Mouse (Mus musculus) intestine, embryonic 15.5 days (tissue): ENCODE data around the gene Casp6. TPM values are rescaled to one million over a fixed set of nuclear protein-coding genes. Genes with fewer than 3 reads are reported as not detected.

ENCODE experiments used
- ATAC-seq: fragments of 200-750 bp; cut with Nextera tagmentation; 2 replicates; pipeline ENCODE4 v1.8.0; 2017; ENCODE audit warnings: moderate TSS enrichment, moderate library complexity
- H3K27ac ChIP-seq: fragments of 300-500 bp; sonication (generic); 2 replicates; pipeline ENCODE4 v1.5.1; 2015; ENCODE audit warnings: mild to moderate bottlenecking, inconsistent platforms
- H3K27me3 ChIP-seq: fragments of 300-500 bp; sonication (generic); replicated peaks from 2 replicates; pipeline ENCODE4 v1.6.1; 2015; ENCODE audit warnings: inconsistent platforms
- H3K36me3 ChIP-seq: fragments of 300-500 bp; sonication (generic); 2 replicates; pipeline ENCODE4 v1.6.1; 2015; ENCODE audit warnings: inconsistent platforms
- H3K4me1 ChIP-seq: fragments of 300-500 bp; sonication (generic); replicated peaks from 2 replicates; pipeline ENCODE4 v1.6.1; 2015; ENCODE audit warnings: inconsistent platforms
- H3K4me2 ChIP-seq: fragments of 300-500 bp; sonication (generic); replicated peaks from 2 replicates; pipeline ENCODE4 v1.6.1; 2015; ENCODE audit warnings: mild to moderate bottlenecking, inconsistent platforms
- H3K4me3 ChIP-seq: fragments of 300-500 bp; sonication (generic); replicated peaks from 2 replicates; pipeline ENCODE4 v1.5.1; 2015; ENCODE audit warnings: inconsistent platforms
- H3K9ac ChIP-seq: fragments of 300-500 bp; sonication (generic); 2 replicates; pipeline ENCODE4 v1.6.1; 2015; ENCODE audit warnings: inconsistent platforms
- H3K9me3 ChIP-seq: fragments of 300-500 bp; sonication (generic); 2 replicates; pipeline ENCODE4 v1.6.1; 2016; ENCODE audit warnings: inconsistent platforms
- WGBS: fragments of 180-500 bp; shearing (Covaris S2); methylation state at CpG from one replicate; pipeline ENCODE4 v1.1.7; 2015; 5-methylcytosine and 5-hydroxymethylcytosine counted together
- polyA plus RNA-seq: library from polyadenylated mRNA; unstranded; fragments of >200 nt; fragmentation: Nextera tagmentation; extraction: Ambion mirVana; gene quantifications from 2 replicates; pipeline ENCODE4 v1.2.1, GENCODE M21; 2015

Casp6 gene
- polyA plus RNA-seq, 1 experiment from 2014 or later, result 147 TPM

GRCm38 (mm10) chr3:129892003-129892402 lies 9.2 kb upstream of the Casp6 start:
- Histone ChIP-seq H3K4me3 (no peak overlapping the region), H3K9ac (no peak overlapping the region), H3K36me3 (no peaks in the 10 kb centered on the region), H3K4me2 (no peak overlapping the region), H3K27ac (no peak overlapping the region), H3K27me3 (no peaks in the 10 kb centered on the region), H3K9me3 (no peaks in the 10 kb centered on the region), H3K4me1 (peaks cover 10% of the 10 kb centered on the region; the same call in 1 of the 2 replicates)
- WGBS, result 82% methylated on average over 5 of the region's 5 CpGs
- peak; percentile 19; the same call in 1 of the 2 replicates for ATAC-seq

- peaks cover 6% of the 10 kb centered on the region; the same call in 1 of the 2 replicates for H3K4me1 ChIP-seq
- H3K4me3 ChIP-seq, result no peak overlapping the region
- H3K27me3 ChIP-seq, result no peaks in the 10 kb centered on the region
- no peak overlapping the region for H3K27ac ChIP-seq
- H3K9me3 ChIP-seq, result no peaks in the 10 kb centered on the region
- WGBS, result 90% methylated on average over 3 of the region's 3 CpGs
- no peak for ATAC-seq
- H3K9ac ChIP-seq, result no peak overlapping the region
- no peaks in the 10 kb centered on the region for H3K36me3 ChIP-seq
- H3K4me2 ChIP-seq, result no peak overlapping the region
Observed at GRCm38 (mm10) chr3:129893143-129893542, 8.1 kb upstream of the Casp6 start.

- Histone ChIP-seq H3K4me2 (no peak overlapping the region), H3K27ac (no peak overlapping the region), H3K9me3 (no peaks in the 10 kb centered on the region), H3K9ac (no peak overlapping the region), H3K4me3 (no peak overlapping the region), H3K4me1 (peaks cover 6% of the 10 kb centered on the region), H3K36me3 (no peaks in the 10 kb centered on the region), H3K27me3 (no peaks in the 10 kb centered on the region)
- no peak for ATAC-seq
- 34% methylated on average over 6 of the region's 6 CpGs for WGBS
Observed at GRCm38 (mm10) chr3:129896591-129896990, 4.6 kb upstream of the Casp6 start.

- WGBS, result 64% methylated on average over 4 of the region's 4 CpGs
- Histone ChIP-seq H3K9ac (no peak overlapping the region), H3K4me1 (peaks cover 25% of the 10 kb centered on the region), H3K9me3 (no peaks in the 10 kb centered on the region), H3K27ac (no peak overlapping the region), H3K4me3 (no peak overlapping the region), H3K27me3 (no peaks in the 10 kb centered on the region), H3K36me3 (no peaks in the 10 kb centered on the region), H3K4me2 (no peak overlapping the region)
- no peak for ATAC-seq
Observed at GRCm38 (mm10) chr3:129898886-129899285, 2.3 kb upstream of the Casp6 start.

- Histone ChIP-seq H3K36me3 (no peaks in the 10 kb centered on the region), H3K4me2 (0 out of 2 replicates have a peak overlapping the region, but pooled peaks have one; percentile 11), H3K9me3 (no peaks in the 10 kb centered on the region), H3K9ac (no peak overlapping the region), H3K27ac (no peak overlapping the region), H3K4me3 (no peak overlapping the region), H3K27me3 (no peaks in the 10 kb centered on the region), H3K4me1 (peaks cover 23% of the 10 kb centered on the region)
- no peak for ATAC-seq
- WGBS, result 78% methylated on average over 3 of the region's 3 CpGs
Observed at GRCm38 (mm10) chr3:129903369-129903768, 2.1 kb downstream of the Casp6 start.

- no peak for ATAC-seq
- WGBS, result 81% methylated on average over 8 of the region's 8 CpGs
- Histone ChIP-seq H3K4me2 (peak overlapping the region; percentile 11; the same call in 1 of the 2 replicates), H3K4me1 (peaks cover 23% of the 10 kb centered on the region), H3K4me3 (no peak overlapping the region), H3K27ac (no peak overlapping the region), H3K36me3 (0 out of 2 replicates have a peak, but pooled peaks cover 1% of the 10 kb centered on the region), H3K9me3 (no peaks in the 10 kb centered on the region), H3K27me3 (no peaks in the 10 kb centered on the region), H3K9ac (no peak overlapping the region)
Observed at GRCm38 (mm10) chr3:129903866-129904265, 2.6 kb downstream of the Casp6 start.

GRCm38 (mm10) chr3:129904381-129905132 lies 3.3 kb downstream of the Casp6 start:
- ATAC-seq, result no peak
- Histone ChIP-seq H3K9ac (no peak overlapping the region), H3K4me3 (no peak overlapping the region), H3K4me2 (no peak overlapping the region), H3K4me1 (peaks cover 23% of the 10 kb centered on the region), H3K9me3 (no peaks in the 10 kb centered on the region), H3K27ac (no peak overlapping the region), H3K36me3 (0 out of 2 replicates have a peak, but pooled peaks cover 3% of the 10 kb centered on the region), H3K27me3 (no peaks in the 10 kb centered on the region)
- WGBS, result 71% methylated on average over 7 of the region's 7 CpGs

GRCm38 (mm10) chr3:129912025-129912424 lies 10.8 kb downstream of the Casp6 start:
- H3K27ac ChIP-seq, result no peak overlapping the region
- no peaks in the 10 kb centered on the region for H3K27me3 ChIP-seq
- no peaks in the 10 kb centered on the region for H3K4me1 ChIP-seq
- no peak overlapping the region for H3K9ac ChIP-seq
- no peak overlapping the region for H3K4me2 ChIP-seq
- H3K36me3 ChIP-seq, result peaks cover 31% of the 10 kb centered on the region
- WGBS, result 93% methylated on average over 14 of the region's 14 CpGs
- no peak for ATAC-seq
- H3K4me3 ChIP-seq, result no peak overlapping the region
- H3K9me3 ChIP-seq, result no peaks in the 10 kb centered on the region

- no peak for ATAC-seq
- Histone ChIP-seq H3K36me3 (peaks cover 31% of the 10 kb centered on the region), H3K4me2 (no peak overlapping the region), H3K9ac (no peak overlapping the region), H3K27me3 (no peaks in the 10 kb centered on the region), H3K4me1 (no peaks in the 10 kb centered on the region), H3K27ac (no peak overlapping the region), H3K4me3 (no peak overlapping the region), H3K9me3 (no peaks in the 10 kb centered on the region)
- WGBS, result 93% methylated on average over 13 of the region's 13 CpGs
Observed at GRCm38 (mm10) chr3:129913241-129913640, 12.0 kb downstream of the Casp6 start.

- no peaks in the 10 kb centered on the region for H3K27me3 ChIP-seq
- H3K4me2 ChIP-seq, result no peak overlapping the region
- no peaks in the 10 kb centered on the region for H3K4me1 ChIP-seq
- H3K36me3 ChIP-seq, result peaks cover 15% of the 10 kb centered on the region
- H3K27ac ChIP-seq, result no peak overlapping the region
- 75% methylated on average over 3 of the region's 3 CpGs for WGBS
- H3K9ac ChIP-seq, result no peak overlapping the region
- no peak for ATAC-seq
- H3K9me3 ChIP-seq, result no peaks in the 10 kb centered on the region
- no peak overlapping the region for H3K4me3 ChIP-seq
Observed at GRCm38 (mm10) chr3:129917424-129917823, 16.2 kb downstream of the Casp6 start.

GRCm38 (mm10) chr3:129918434-129918833 lies 17.2 kb downstream of the Casp6 start:
- peak; percentile 62 for ATAC-seq
- Histone ChIP-seq H3K4me3 (no peak overlapping the region), H3K36me3 (peaks cover 6% of the 10 kb centered on the region; the same call in 1 of the 2 replicates), H3K27me3 (no peaks in the 10 kb centered on the region), H3K4me2 (no peak overlapping the region), H3K4me1 (no peaks in the 10 kb centered on the region), H3K9ac (no peak overlapping the region), H3K27ac (no peak overlapping the region), H3K9me3 (no peaks in the 10 kb centered on the region)
- 13% methylated on average over 13 of the region's 13 CpGs for WGBS

- Histone ChIP-seq H3K9ac (no peak overlapping the region), H3K36me3 (no peaks in the 10 kb centered on the region), H3K4me2 (no peak overlapping the region), H3K27ac (no peak overlapping the region), H3K9me3 (no peaks in the 10 kb centered on the region), H3K4me1 (no peaks in the 10 kb centered on the region), H3K4me3 (no peak overlapping the region), H3K27me3 (no peaks in the 10 kb centered on the region)
- no peak for ATAC-seq
- WGBS, result 86% methylated on average over 7 of the region's 7 CpGs
Observed at GRCm38 (mm10) chr3:129923581-129923980, 22.4 kb downstream of the Casp6 start.

- H3K9me3 ChIP-seq, result no peaks in the 10 kb centered on the region
- H3K4me2 ChIP-seq, result no peak overlapping the region
- H3K36me3 ChIP-seq, result no peaks in the 10 kb centered on the region
- no peak overlapping the region for H3K9ac ChIP-seq
- no peak for ATAC-seq
- H3K4me1 ChIP-seq, result no peaks in the 10 kb centered on the region
- no peaks in the 10 kb centered on the region for H3K27me3 ChIP-seq
- H3K4me3 ChIP-seq, result no peak overlapping the region
- 84% methylated on average over 3 of the region's 3 CpGs for WGBS
- no peak overlapping the region for H3K27ac ChIP-seq
Observed at GRCm38 (mm10) chr3:129925861-129926260, 24.6 kb downstream of the Casp6 start.
